Mouse (Mus musculus) megakaryocyte, embryonic 14.5 days (primary cell): ENCODE measurements around the gene Ndufaf7. TPM values are rescaled to one million over a fixed set of nuclear protein-coding genes. Genes with fewer than 3 reads are reported as not detected.
A peak's percentile ranks its signal among the peaks of the same experiment; 100 is the strongest.

Experiments used
- H3K27me3 ChIP-seq: replicated peaks from 2 replicates; pipeline ENCODE3; 2012; ENCODE audit warnings: inconsistent platforms
- H3K36me3 ChIP-seq: replicated peaks from 2 replicates; pipeline ENCODE3; 2012; ENCODE audit warnings: low read length, inconsistent platforms, mixed read lengths
- H3K4me1 ChIP-seq: 2 replicates; pipeline ENCODE4 v1.6.1; 2012; ENCODE audit warnings: inconsistent platforms
- H3K4me3 ChIP-seq: replicated peaks from 2 replicates; pipeline ENCODE3; 2012; ENCODE audit warnings: moderate library complexity, mild to moderate bottlenecking, inconsistent platforms
- H3K9me3 ChIP-seq: 2 replicates; pipeline ENCODE4 v1.6.1; 2012; ENCODE audit warnings: inconsistent platforms
- FLI1 ChIP-seq: IDR thresholded peaks from 2 replicates; pipeline ENCODE4 v1.6.1; 2012; ENCODE audit warnings: low read length, inconsistent platforms, mixed read lengths
- GATA1 ChIP-seq: IDR thresholded peaks from 3 replicates; pipeline ENCODE4 v1.6.1; 2012; ENCODE audit warnings: mixed read lengths, low read length, inconsistent platforms, borderline replicate concordance
- polyA plus RNA-seq: library from polyadenylated mRNA; stranded (reverse); fragments of >175 nt; gene quantifications from 2 replicates; pipeline ENCODE4 v1.2.3, GENCODE M21; 2012; ENCODE audit warnings: low replicate concordance; ENCODE audit not compliant: insufficient read depth

The Ndufaf7 gene
- polyA plus RNA-seq = 2.2 TPM in 1 of 2 replicates, not detected in the other

DNA sequence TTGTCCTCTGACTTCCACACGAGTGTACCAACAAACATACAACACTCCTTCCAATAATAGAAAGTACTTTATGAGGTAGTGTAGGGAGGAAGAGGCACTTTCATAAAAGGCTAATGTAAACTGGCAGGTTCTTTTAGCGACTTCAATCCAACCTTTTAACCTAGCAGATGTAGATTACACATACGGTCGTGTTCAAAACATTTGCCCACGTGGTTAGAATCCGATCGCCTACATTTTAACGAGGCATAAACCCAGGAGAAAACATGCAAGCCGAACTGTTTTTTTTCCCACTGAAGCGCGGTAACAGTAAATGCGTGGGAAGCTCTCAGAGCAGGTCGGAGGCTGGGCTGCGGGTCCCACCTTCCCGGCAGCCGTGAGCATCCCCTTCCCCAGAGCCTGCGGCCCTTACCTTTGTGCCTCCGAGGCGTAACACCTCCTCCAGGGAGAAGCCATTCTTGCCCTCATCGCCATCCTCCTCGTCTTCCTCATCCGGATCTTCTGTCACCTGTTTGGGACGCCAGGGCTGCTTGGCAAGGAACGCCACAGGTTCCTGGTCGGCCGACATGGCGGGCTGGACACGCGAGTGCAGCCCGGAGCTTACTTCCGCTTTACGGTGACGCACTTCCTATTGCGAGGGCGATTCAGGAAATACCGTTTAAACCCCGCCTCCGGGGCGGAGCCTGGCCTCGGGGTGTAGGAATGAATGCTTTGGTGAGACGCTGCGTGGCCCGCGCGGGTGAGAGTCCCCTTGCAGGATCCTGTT lies at the start of gene Ndufaf7, which contains the start of gene Cebpz:
Ndufaf7 (plus strand) TSS at position 671 of the 763 bp plus-strand sequence.
Cebpz (minus strand) TSS at position 601 of the 763 bp plus-strand sequence.
- Histone ChIP-seq H3K27me3 (no peaks in the 10 kb centered on the region), H3K4me3 (peak within 1 kb of the TSS; percentile 94), H3K4me1 (peaks cover 44% of the 10 kb centered on the region), H3K36me3 (peaks cover 49% of the 10 kb centered on the region), H3K9me3 (no peaks in the 10 kb centered on the region)
- TF ChIP-seq GATA1 (no peak), FLI1 (peak; percentile 79)

DNA sequence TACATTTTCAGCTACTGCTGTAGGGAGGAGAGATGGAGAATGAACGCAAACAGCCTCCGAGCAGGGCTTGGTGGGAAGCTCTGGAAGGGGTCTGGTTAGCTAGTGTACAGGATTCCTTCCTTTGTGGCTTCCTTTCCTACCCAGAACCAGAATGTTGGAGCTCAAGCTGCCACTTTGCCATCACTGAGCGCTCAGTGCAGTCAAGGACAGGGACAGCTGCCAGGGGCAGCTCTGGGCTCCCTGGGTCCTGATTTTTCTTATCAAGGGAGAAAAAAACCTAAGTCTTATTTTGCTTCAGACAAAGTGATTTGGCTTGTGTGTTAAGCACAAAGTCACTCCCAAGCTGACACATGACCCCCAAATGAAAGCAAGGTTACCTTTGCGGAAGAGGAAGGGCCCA lies 48.4 kb upstream of the Ndufaf7 start:
- peaks cover 9% of the 10 kb centered on the region for H3K36me3 ChIP-seq
- H3K27me3 ChIP-seq = peaks cover 5% of the 10 kb centered on the region
- no peaks in the 10 kb centered on the region for H3K4me1 ChIP-seq
- peaks cover 10% of the 10 kb centered on the region for H3K9me3 ChIP-seq
- TF ChIP-seq GATA1 (no peak), FLI1 (no peak)
- no peak overlapping the region for H3K4me3 ChIP-seq

DNA sequence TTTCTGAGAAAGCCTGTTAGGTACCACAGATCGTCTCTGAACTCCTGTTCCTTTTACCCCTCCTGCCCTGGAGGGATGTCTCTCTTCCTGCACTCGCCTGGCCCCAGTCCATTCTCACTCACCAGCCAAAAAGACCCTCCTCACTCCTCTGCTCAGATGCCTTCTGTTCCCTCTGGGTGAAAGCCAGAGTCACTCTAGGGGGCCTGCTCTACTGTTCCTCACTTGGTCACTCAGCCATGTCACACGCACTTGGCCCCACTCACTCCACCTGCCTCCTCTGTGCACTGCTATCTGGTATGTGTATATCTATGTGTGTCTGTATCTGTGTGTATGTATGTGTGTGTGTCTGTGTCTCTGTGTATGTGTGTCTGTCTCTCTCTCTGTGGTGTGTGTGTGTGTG lies 47.8 kb upstream of the Ndufaf7 start:
- no peak for TF ChIP-seq FLI1
- TF ChIP-seq GATA1 = no peak
- Histone ChIP-seq H3K27me3 (peaks cover 5% of the 10 kb centered on the region), H3K4me3 (no peak overlapping the region), H3K9me3 (peaks cover 10% of the 10 kb centered on the region), H3K36me3 (peaks cover 8% of the 10 kb centered on the region), H3K4me1 (no peaks in the 10 kb centered on the region)

DNA sequence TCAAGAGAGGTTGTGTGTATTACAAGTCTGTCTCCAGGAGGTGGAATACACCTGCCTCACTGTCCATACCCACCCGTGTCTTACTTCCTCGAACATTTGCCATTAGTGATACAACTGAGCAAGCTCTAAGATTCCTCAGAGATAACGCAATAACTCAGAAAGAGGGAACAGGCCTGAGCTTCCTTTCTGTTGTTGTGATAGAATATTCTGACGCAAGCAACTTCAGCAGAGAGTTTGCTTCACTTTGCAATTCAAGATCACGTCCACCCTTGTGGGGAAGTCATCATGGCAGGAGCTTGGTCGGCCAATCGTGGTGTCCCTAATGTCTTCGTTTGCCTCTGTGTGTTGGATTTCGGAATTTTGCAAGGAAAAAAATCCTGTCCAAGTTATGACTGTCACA lies 45.9 kb upstream of the Ndufaf7 start:
- Histone ChIP-seq H3K4me3 (no peak overlapping the region), H3K4me1 (peaks cover 11% of the 10 kb centered on the region), H3K27me3 (peaks cover 7% of the 10 kb centered on the region), H3K36me3 (no peaks in the 10 kb centered on the region), H3K9me3 (no peaks in the 10 kb centered on the region)
- TF ChIP-seq GATA1 = no peak
- TF ChIP-seq FLI1 = no peak

DNA sequence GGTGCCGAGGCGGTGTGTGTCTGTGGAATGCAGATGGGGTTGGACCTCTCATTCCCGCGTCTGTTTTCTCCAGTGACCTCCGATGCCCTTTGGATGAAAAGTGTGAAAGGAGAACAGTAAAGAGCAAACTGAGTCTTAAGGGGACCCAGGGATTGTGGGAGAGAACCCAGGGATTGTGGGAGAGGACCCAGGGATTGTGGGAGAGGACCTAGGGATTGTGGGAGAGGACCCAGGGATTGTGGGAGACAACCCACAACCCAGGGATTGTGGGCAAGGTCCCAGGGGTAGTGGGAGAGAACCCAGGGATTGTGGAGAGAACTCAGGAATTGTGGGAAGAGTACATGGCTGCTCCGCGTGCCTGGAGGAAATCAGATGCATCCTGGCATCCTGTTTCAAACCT lies 41.9 kb upstream of the Ndufaf7 start:
- Histone ChIP-seq H3K36me3 (no peaks in the 10 kb centered on the region), H3K27me3 (peaks cover 14% of the 10 kb centered on the region), H3K4me3 (no peak overlapping the region), H3K9me3 (no peaks in the 10 kb centered on the region), H3K4me1 (peaks cover 21% of the 10 kb centered on the region)
- TF ChIP-seq GATA1 (no peak), FLI1 (no peak)

DNA sequence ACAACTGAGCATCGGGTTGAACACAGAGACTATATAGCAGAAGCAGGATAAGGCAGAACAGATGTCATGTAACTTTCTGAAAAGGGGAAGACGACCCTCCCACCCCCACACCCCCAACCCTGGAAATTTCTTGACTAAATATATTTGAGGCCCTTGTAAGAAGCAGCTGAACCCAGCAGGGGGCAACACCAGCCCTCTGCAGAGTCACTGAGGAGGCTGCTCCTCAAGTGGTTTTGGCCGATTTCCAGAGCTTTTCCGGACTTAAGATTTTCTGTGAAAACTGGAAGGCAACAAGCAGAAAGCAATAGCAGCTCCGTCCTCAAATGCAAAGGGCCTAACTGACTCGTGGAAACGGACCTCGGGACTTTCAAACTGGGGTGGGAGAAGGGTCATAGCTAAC lies 41.5 kb upstream of the Ndufaf7 start:
- peaks cover 14% of the 10 kb centered on the region for H3K27me3 ChIP-seq
- H3K9me3 ChIP-seq = no peaks in the 10 kb centered on the region
- no peaks in the 10 kb centered on the region for H3K36me3 ChIP-seq
- TF ChIP-seq GATA1 = no peak
- no peak for TF ChIP-seq FLI1
- H3K4me3 ChIP-seq = peak overlapping the region; percentile 72
- peaks cover 21% of the 10 kb centered on the region for H3K4me1 ChIP-seq

DNA sequence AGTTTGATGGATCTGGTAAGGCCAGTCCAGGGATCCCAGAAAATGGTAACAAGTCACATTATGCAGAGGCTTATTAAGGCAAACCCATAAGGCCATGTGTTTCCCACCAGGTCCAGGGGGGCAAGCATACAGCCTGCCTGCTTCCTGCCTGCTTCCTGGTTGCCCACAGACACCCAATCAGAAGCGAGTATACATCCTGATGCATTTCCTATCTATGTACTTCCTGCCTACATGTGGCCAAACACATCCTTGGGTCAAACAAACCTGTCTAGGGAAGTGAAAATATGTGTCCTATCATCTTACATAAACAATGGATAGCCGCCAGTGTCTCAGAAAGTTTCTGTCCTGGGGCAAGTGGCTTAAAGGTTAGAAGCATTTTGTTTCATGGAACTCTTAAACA lies 33.8 kb upstream of the Ndufaf7 start:
- Histone ChIP-seq H3K4me1 (peaks cover 7% of the 10 kb centered on the region), H3K27me3 (peaks cover 8% of the 10 kb centered on the region), H3K4me3 (peak overlapping the region; percentile 33), H3K9me3 (no peaks in the 10 kb centered on the region), H3K36me3 (no peaks in the 10 kb centered on the region)
- TF ChIP-seq FLI1 (no peak), GATA1 (no peak)

DNA sequence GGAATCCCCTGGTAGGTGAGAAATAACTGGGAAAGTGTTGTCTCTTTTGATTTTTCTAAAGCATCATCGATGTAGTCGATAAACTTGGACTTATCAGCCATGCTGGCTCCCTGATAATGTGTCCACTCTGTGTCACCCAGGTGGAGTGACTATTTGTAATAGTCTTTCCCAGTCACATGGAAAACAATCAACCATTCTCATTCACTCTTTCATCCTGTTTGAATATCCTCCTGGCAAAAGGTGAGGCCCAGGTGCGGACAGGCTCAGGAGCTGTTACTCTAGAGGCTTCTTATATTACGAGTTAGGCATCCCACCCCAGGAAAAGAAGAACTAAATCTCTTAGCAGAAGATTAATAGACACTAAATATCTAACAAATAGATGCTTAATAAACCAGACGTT lies 30.0 kb upstream of the Ndufaf7 start, which contains the start of gene Sult6b1:
Sult6b1 (minus strand) TSS at position 101 of the 400 bp plus-strand sequence.
- Histone ChIP-seq H3K27me3 (peaks cover 11% of the 10 kb centered on the region), H3K4me1 (peaks cover 5% of the 10 kb centered on the region), H3K36me3 (no peaks in the 10 kb centered on the region), H3K4me3 (no peak within 1 kb of the TSS), H3K9me3 (no peaks in the 10 kb centered on the region)
- TF ChIP-seq GATA1 (no peak), FLI1 (no peak)

DNA sequence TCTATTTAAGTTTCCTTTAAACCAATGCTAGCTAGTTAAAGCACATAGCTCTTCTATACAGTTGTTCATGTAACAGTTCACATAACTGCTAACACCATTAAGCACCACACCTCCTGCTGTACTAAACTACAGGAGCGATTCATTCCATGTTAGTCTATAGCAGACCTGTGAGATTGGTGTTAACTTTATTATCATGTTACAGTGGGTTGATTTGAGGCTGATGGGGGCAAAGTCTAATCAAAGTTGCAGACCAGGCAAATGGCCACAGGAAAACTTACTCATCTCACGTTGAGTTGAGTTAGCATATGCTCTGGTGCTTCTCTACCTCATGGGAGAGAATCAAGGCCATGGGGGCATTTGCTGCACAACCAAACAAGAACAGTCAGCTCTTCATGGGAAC lies 27.6 kb upstream of the Ndufaf7 start:
- H3K9me3 ChIP-seq = no peaks in the 10 kb centered on the region
- no peaks in the 10 kb centered on the region for H3K4me1 ChIP-seq
- peaks cover 11% of the 10 kb centered on the region for H3K27me3 ChIP-seq
- TF ChIP-seq GATA1 = no peak
- TF ChIP-seq FLI1 = no peak
- H3K36me3 ChIP-seq = no peaks in the 10 kb centered on the region
- H3K4me3 ChIP-seq = no peak overlapping the region

DNA sequence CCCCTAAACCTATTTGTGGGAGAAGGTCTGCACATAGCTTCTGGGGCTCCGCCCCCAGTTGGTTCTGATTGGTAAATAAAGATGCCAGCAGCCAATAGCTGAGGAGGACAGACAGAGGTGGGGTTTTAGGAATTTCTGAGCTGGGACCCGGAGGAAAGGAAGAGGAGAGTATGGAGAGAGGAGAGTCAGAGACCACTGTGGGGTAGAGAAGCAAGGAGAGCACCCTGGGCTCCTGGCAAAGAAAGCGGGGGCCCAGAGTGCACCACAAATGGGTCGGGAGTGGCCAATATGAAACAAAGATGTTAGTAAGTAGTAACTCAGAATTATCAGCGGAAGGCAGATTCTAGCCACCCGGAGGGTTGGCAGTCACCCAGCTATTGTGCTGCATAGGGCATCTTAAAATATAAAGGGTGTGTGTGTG lies 24.1 kb upstream of the Ndufaf7 start:
- peaks cover 3% of the 10 kb centered on the region for H3K27me3 ChIP-seq

DNA sequence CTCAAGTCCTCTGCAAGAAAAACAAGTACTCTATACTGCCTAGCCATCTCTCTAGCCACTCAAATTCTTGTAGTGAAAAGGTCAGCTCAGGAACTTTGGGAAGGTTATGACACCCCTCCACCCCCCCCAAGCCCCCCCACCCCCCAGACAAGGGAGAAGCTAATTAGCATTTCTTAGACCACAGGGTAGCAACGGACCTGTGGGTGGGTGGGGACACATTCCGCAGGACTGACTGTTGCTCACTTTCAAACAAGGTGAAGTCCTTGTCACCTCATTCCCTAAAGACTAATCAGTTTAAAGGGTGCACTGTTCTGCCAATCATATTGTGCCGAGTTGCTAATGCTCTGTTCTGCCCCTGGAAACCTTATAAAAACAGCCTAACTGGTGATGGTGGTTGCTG lies 23.0 kb upstream of the Ndufaf7 start:
- Histone ChIP-seq H3K4me3 (no peak overlapping the region), H3K27me3 (peaks cover 3% of the 10 kb centered on the region), H3K4me1 (peaks cover 21% of the 10 kb centered on the region), H3K36me3 (peaks cover 13% of the 10 kb centered on the region), H3K9me3 (no peaks in the 10 kb centered on the region)
- TF ChIP-seq GATA1 = no peak
- no peak for TF ChIP-seq FLI1

More for the DNA sequence above, 24.1 kb upstream of the Ndufaf7 start:
- Histone ChIP-seq H3K4me3 (no peak overlapping the region), H3K36me3 (peaks cover 4% of the 10 kb centered on the region), H3K4me1 (peaks cover 20% of the 10 kb centered on the region), H3K9me3 (no peaks in the 10 kb centered on the region)
- TF ChIP-seq FLI1 = no peak
- TF ChIP-seq GATA1 = no peak
